Mouse (Mus musculus) kidney, adult 2 months (tissue): ENCODE measurements around the gene Acot1.

Source experiments
- CTCF ChIP-seq: fragments of 200-500 bp; conservative IDR thresholded peaks from 2 replicates; pipeline ENCODE4 v1.5.1; 2011; ENCODE audit warnings: low read depth, mild to moderate bottlenecking, control low read depth, low read length, moderate library complexity, mixed read lengths; ENCODE audit not compliant: insufficient read depth, insufficient read length
- POLR2A ChIP-seq: fragments of 200-500 bp; IDR thresholded peaks from one replicate; pipeline ENCODE4 v1.6.1; 2011; ENCODE audit warnings: low read depth, low read length, control low read depth

- TF ChIP-seq CTCF (no peak), POLR2A (no peak)
Observed at GRCm38 (mm10) chr12:83987242-83987582, 22.1 kb upstream of the Acot1 start.
